Mouse (Mus musculus) T-helper 2 cell (primary cell): ENCODE measurements around the gene Shroom3.

Experiments used
- in situ Hi-C: fragments of 300-600 bp; cut with MboI, MseI; formaldehyde crosslinking; loops from one replicate; pipeline ENCODE4 v1.15.1; 2025; ENCODE audit warnings: high pct_unique_total_duplicates

Gene Shroom3

GRCm38 (mm10) chr5:92698131-92698836, 15.0 kb downstream of the Shroom3 start:
- in situ Hi-C loops = no loop called here

- in situ Hi-C loops = no loop called here
Observed at GRCm38 (mm10) chr5:92698837-92699529, 15.7 kb downstream of the Shroom3 start.

- in situ Hi-C loops = no loop called here
Observed at GRCm38 (mm10) chr5:92701750-92702149, 18.5 kb downstream of the Shroom3 start.

- in situ Hi-C loops = no loop called here
Observed at GRCm38 (mm10) chr5:92703671-92704070, 20.4 kb downstream of the Shroom3 start.

- in situ Hi-C loops = no loop called here
Observed at GRCm38 (mm10) chr5:92707921-92708491, 24.8 kb downstream of the Shroom3 start.

- in situ Hi-C loops = no loop called here
Observed at GRCm38 (mm10) chr5:92710779-92711178, 27.5 kb downstream of the Shroom3 start.

- in situ Hi-C loops = no loop called here
Observed at GRCm38 (mm10) chr5:92711666-92712290, 28.5 kb downstream of the Shroom3 start.

- in situ Hi-C loops = no loop called here
Observed at GRCm38 (mm10) chr5:92712621-92713395, 29.6 kb downstream of the Shroom3 start.

- in situ Hi-C loops = no loop called here
Observed at GRCm38 (mm10) chr5:92714886-92715285, 31.7 kb downstream of the Shroom3 start.

GRCm38 (mm10) chr5:92715319-92715718, 32.1 kb downstream of the Shroom3 start:
- in situ Hi-C loops = no loop called here

- in situ Hi-C loops = no loop called here
Observed at GRCm38 (mm10) chr5:92715890-92716289, 32.7 kb downstream of the Shroom3 start.

- in situ Hi-C loops = no loop called here
Observed at GRCm38 (mm10) chr5:92717666-92718360, 34.6 kb downstream of the Shroom3 start.

GRCm38 (mm10) chr5:92718856-92719255, 35.6 kb downstream of the Shroom3 start:
- in situ Hi-C loops = no loop called here

GRCm38 (mm10) chr5:92721610-92722009, 38.4 kb downstream of the Shroom3 start:
- in situ Hi-C loops = no loop called here

GRCm38 (mm10) chr5:92725935-92726334, 42.7 kb downstream of the Shroom3 start:
- in situ Hi-C loops = no loop called here

GRCm38 (mm10) chr5:92728252-92728828, 45.1 kb downstream of the Shroom3 start:
- in situ Hi-C loops = no loop called here

- in situ Hi-C loops = no loop called here
Observed at GRCm38 (mm10) chr5:92729221-92729620, 46.0 kb downstream of the Shroom3 start.

GRCm38 (mm10) chr5:92741802-92742201, 58.6 kb downstream of the Shroom3 start:
- in situ Hi-C loops = no loop called here

- in situ Hi-C loops = no loop called here
Observed at GRCm38 (mm10) chr5:92742701-92743100, 59.5 kb downstream of the Shroom3 start.

- in situ Hi-C loops = no loop called here
Observed at GRCm38 (mm10) chr5:92745390-92746253, 62.4 kb downstream of the Shroom3 start.
